Mouse (Mus musculus) small intestine, adult 2 months (tissue): Measurements from ENCODE around the gene Sema5a. TPM values are rescaled to one million over a fixed set of nuclear protein-coding genes. Genes with fewer than 3 reads are reported as not detected.

Experiments
- H3K27ac ChIP-seq: fragments of 200-500 bp; 2 replicates; pipeline ENCODE4 v1.5.1; 2012; ENCODE audit warnings: low read depth, low read length, control low read depth, inconsistent platforms; ENCODE audit not compliant: insufficient read depth
- H3K27me3 ChIP-seq: fragments of 200-500 bp; 2 replicates; pipeline ENCODE4 v1.6.1; 2012; ENCODE audit warnings: mild to moderate bottlenecking, moderate library complexity, low read length, inconsistent platforms; ENCODE audit not compliant: control insufficient read depth, insufficient read depth
- H3K36me3 ChIP-seq: fragments of 200-500 bp; 2 replicates; pipeline ENCODE4 v1.6.1; 2012; ENCODE audit warnings: mild to moderate bottlenecking, low read length, control low read depth, inconsistent platforms; ENCODE audit not compliant: control insufficient read depth, insufficient read depth
- H3K4me1 ChIP-seq: fragments of 200-500 bp; 2 replicates; pipeline ENCODE4 v1.6.1; 2012; ENCODE audit warnings: low read length, inconsistent platforms, mixed read lengths; ENCODE audit not compliant: control insufficient read depth, insufficient read depth, insufficient read length
- H3K4me3 ChIP-seq: fragments of 200-500 bp; 2 replicates; pipeline ENCODE4 v1.5.1; 2012; ENCODE audit warnings: low read depth, mild to moderate bottlenecking, control low read depth, inconsistent platforms, low read length, moderate library complexity
- CTCF ChIP-seq: fragments of 200-500 bp; IDR thresholded peaks from 2 replicates; pipeline ENCODE4 v1.5.1; 2012; ENCODE audit warnings: low read depth, mild to moderate bottlenecking, control low read depth, inconsistent platforms, low read length, moderate library complexity, mixed read lengths; ENCODE audit not compliant: insufficient replicate concordance, insufficient read length; ENCODE audit errors: extremely low read depth
- POLR2A ChIP-seq: fragments of 200-500 bp; IDR thresholded peaks from 2 replicates; pipeline ENCODE4 v1.6.1; 2012; ENCODE audit warnings: low read depth, mild to moderate bottlenecking, control low read depth, inconsistent platforms, low read length, moderate library complexity
- WGBS: fragments of 180-500 bp; shearing (Covaris S2); methylation state at CpG from one replicate; pipeline ENCODE4 v1.1.7; 2018; 5-methylcytosine and 5-hydroxymethylcytosine counted together
- polyA plus RNA-seq: library from polyadenylated mRNA; depleted of rRNA; stranded (reverse); fragments of >200 nt; gene quantifications from 2 replicates; pipeline ENCODE4 v1.2.3, GENCODE M21; 2012

Gene Sema5a
- polyA plus RNA-seq, 1 experiment = 18.7 TPM

DNA sequence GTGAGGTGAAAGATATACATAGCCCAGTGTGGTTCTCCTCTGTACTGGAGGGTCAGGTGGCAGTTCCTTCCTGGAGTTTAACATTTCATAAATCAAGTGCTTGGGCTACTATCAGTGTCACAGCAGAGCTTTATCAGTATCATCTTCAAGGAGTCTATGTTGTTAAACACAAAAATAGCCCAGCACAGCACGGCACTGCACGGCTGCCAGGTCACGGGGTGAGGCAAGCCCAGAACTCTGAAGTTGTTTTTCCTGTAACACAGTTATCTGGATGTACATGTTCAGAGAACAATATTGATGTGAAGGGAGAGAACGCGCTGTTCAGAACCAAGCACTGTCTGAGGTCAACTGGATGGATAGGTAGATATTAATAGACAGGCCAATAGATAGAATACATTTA lies 112.2 kb downstream of the Sema5a start:
- H3K36me3 ChIP-seq = no peaks in the 10 kb centered on the region
- H3K4me1 ChIP-seq = no peaks in the 10 kb centered on the region
- 83% methylated on average over 5 of the region's 5 CpGs for WGBS
- H3K27ac ChIP-seq = no peak overlapping the region
- no peak for TF ChIP-seq POLR2A
- no peak for TF ChIP-seq CTCF
- no peaks in the 10 kb centered on the region for H3K27me3 ChIP-seq
- H3K4me3 ChIP-seq = no peak overlapping the region

DNA sequence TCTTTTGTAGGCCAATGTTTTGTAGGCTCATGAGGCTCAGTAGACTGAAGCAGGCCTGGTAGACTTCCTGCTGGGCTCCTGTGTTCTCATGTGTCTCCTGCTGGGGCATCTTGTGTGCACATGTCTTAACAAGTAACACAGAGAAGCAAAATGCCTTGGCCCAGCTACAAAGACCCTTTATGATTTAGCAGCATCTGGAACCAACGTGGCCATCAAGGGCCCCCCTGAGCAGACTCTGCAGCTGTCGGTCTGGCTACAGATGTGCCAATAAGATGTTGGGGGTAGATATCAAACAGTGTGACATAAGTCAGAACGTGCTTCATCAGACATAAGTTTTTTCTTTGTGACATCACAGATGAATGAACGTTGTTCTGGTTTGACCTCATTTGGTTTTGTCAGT lies 123.2 kb downstream of the Sema5a start:
- Histone ChIP-seq H3K36me3 (no peaks in the 10 kb centered on the region), H3K4me1 (no peaks in the 10 kb centered on the region), H3K27ac (no peak overlapping the region), H3K4me3 (no peak overlapping the region), H3K27me3 (no peaks in the 10 kb centered on the region)
- WGBS = 83% methylated on average over 4 of the region's 4 CpGs
- no peak for TF ChIP-seq CTCF
- TF ChIP-seq POLR2A = no peak

DNA sequence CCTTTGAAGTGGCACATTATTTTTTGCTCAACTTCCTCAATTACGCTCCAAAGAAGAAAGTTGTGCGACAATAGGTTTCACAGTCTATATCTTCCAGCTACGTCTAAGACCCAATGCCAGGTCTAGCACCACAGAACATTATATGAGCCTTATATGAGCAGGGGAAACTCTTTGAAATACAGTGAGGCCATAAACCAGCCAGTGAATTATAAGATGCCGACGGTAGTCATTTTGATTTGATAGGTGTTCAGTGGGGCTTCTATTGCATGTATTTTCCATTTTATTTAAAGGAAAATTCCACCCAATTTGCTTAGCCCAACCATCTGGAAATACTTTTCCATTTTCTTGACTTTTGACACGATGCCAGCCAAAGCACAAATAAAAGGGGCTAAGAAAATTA lies 126.3 kb downstream of the Sema5a start:
- no peaks in the 10 kb centered on the region for H3K4me1 ChIP-seq
- 76% methylated on average over 6 of the region's 6 CpGs for WGBS

DNA sequence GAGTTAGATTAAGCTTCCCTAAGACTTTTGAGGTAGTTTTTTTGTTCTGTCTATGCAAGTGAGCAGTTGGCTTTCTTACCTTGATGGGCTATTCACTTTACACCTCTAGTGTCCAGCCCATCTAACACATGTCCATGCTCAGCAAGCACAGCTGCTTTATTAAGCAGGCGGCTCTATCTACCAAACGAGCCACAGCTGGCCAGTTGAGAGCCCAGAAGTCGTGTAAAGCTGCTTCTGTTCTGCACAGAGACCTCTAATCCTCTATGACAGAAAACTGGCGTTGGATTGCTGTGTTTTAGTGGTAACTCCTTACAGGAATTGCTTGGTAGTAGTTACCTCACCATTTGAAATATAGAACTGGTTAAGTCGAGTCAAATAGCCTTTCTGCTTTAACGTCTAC lies 126.8 kb downstream of the Sema5a start:
- no peak for TF ChIP-seq CTCF
- TF ChIP-seq POLR2A = no peak

More for the DNA sequence above, 126.3 kb downstream of the Sema5a start:
- Histone ChIP-seq H3K4me3 (no peak overlapping the region), H3K27me3 (no peaks in the 10 kb centered on the region), H3K27ac (no peak overlapping the region), H3K36me3 (no peaks in the 10 kb centered on the region)
- no peak for TF ChIP-seq CTCF
- no peak for TF ChIP-seq POLR2A

DNA sequence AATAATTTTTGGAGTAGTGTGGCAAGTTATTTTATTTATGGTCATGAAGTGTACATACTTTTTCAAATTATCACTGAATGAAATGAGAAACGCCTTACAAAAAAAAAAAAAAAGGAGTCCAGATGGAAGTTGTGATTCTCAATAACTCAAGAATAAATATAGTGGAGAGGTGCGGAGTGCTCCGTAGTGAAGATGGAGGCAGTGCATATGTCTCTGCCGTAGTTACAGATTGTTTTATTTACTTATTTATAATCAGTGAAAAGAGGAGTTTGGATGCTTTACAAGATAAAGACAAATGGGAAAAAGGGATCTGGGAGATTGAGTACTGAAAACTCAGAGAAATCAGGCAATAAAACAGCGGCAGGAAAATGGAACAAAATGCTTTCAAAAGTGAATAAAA lies 131.7 kb downstream of the Sema5a start:
- H3K36me3 ChIP-seq = no peaks in the 10 kb centered on the region
- 87% methylated on average over 5 of the region's 5 CpGs for WGBS
- no peaks in the 10 kb centered on the region for H3K4me1 ChIP-seq
- no peak overlapping the region for H3K27ac ChIP-seq
- TF ChIP-seq POLR2A = no peak
- TF ChIP-seq CTCF = no peak
- H3K4me3 ChIP-seq = no peak overlapping the region
- H3K27me3 ChIP-seq = no peaks in the 10 kb centered on the region

More for the DNA sequence above, 126.8 kb downstream of the Sema5a start:
- Histone ChIP-seq H3K4me3 (no peak overlapping the region), H3K4me1 (no peaks in the 10 kb centered on the region), H3K36me3 (no peaks in the 10 kb centered on the region), H3K27me3 (no peaks in the 10 kb centered on the region), H3K27ac (no peak overlapping the region)
- 79% methylated on average over 6 of the region's 6 CpGs for WGBS

DNA sequence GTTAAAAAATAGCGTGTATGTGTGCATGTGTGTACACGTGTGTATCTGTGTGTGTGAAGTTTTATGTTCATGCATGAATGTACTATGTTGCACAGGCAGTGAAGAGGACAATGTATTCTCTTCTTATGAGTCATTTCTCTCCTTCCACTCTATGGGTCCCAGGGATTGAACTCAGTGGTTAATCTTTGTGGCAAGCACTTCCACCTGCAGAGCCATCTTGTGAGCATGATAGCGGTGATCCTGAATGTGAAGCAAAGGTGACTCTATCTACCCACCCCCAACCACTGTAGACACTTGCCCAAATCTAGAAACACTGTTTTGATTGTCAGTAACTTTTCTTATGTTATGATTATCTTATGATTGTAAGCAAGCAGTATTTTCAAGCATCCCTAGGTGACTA lies 133.2 kb downstream of the Sema5a start:
- H3K4me1 ChIP-seq = no peaks in the 10 kb centered on the region
- 86% methylated on average over 3 of the region's 3 CpGs for WGBS
- no peaks in the 10 kb centered on the region for H3K36me3 ChIP-seq
- no peak overlapping the region for H3K4me3 ChIP-seq
- no peak overlapping the region for H3K27ac ChIP-seq
- TF ChIP-seq POLR2A (no peak), CTCF (no peak)
- H3K27me3 ChIP-seq = no peaks in the 10 kb centered on the region

DNA sequence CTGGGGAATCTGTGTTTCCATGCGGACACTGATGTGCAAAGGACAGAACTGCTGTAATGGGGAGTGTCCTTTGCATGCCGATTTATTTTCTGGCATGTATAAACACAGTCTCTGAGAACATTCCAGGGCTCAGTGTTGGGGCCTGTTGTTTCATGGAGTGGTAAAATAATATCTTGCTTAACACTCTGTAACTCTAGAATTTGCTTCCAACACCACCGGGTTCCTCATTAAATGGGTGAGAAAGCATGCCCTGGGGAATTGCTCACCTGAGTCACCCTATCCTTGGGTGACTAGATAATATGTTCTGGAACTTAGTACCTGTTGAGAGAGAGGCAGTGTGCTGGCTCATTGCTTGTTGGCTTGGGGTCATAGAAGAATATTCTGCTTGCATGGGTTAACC lies 135.7 kb downstream of the Sema5a start:
- Histone ChIP-seq H3K36me3 (no peaks in the 10 kb centered on the region), H3K4me3 (no peak overlapping the region), H3K4me1 (no peaks in the 10 kb centered on the region), H3K27me3 (no peaks in the 10 kb centered on the region), H3K27ac (no peak overlapping the region)
- TF ChIP-seq CTCF = no peak
- TF ChIP-seq POLR2A = no peak
- 79% methylated on average over 3 of the region's 3 CpGs for WGBS
